Mouse (Mus musculus) heart, embryonic 14.5 days (tissue): ENCODE measurements around the gene Ubxn2a. TPM values are rescaled to one million over a fixed set of nuclear protein-coding genes. Genes with fewer than 3 reads are reported as not detected.
"Not testable (repeated sequence)": the region's sequence is repeated elsewhere in the genome, so short reads cannot be mapped to it uniquely, and the experiment has no call there.

Experiments
- ATAC-seq: fragments of 200-750 bp; cut with Nextera tagmentation; 2 replicates; pipeline ENCODE4 v1.8.0; 2017; ENCODE audit warnings: low read depth, moderate TSS enrichment; ENCODE audit not compliant: insufficient number of reproducible peaks, insufficient read depth, low FRiP score
- H3K27ac ChIP-seq, 2 experiments: fragments of 200-500 bp in 1 of 2; fragments of 300-500 bp in 1 of 2; sonication (generic) in 1 of 2; replicated peaks in 1 of 2; 2 replicates each; pipeline ENCODE4 v1.5.1; 2012 to 2014; ENCODE audit warnings: low read depth in 2 of 2, low read length in 2 of 2, control low read depth in 1 of 2, mild to moderate bottlenecking in 1 of 2, mixed read lengths in 1 of 2; ENCODE audit not compliant: control insufficient read depth in 1 of 2, insufficient read depth in 1 of 2
- H3K27me3 ChIP-seq: fragments of 300-500 bp; sonication (generic); 2 replicates; pipeline ENCODE4 v1.6.1; 2014; ENCODE audit warnings: mild to moderate bottlenecking, low read length, control low read depth; ENCODE audit not compliant: control insufficient read depth, insufficient read depth
- H3K36me3 ChIP-seq: fragments of 300-500 bp; sonication (generic); 2 replicates; pipeline ENCODE4 v1.6.1; 2014; ENCODE audit warnings: mild to moderate bottlenecking, control low read depth, low read length, mixed read lengths; ENCODE audit not compliant: control insufficient read depth, insufficient read depth
- H3K4me1 ChIP-seq, 2 experiments: fragments of 200-500 bp in 1 of 2; fragments of 300-500 bp in 1 of 2; sonication (generic) in 1 of 2; 2 replicates each; pipeline ENCODE4 v1.6.1; 2012 to 2014; ENCODE audit warnings: low read length in 2 of 2, control low read depth in 1 of 2, mixed read lengths in 1 of 2; ENCODE audit not compliant: control insufficient read depth in 2 of 2, insufficient read depth in 2 of 2
- H3K4me2 ChIP-seq: fragments of 300-500 bp; sonication (generic); 2 replicates; pipeline ENCODE4 v1.6.1; 2014; ENCODE audit warnings: mild to moderate bottlenecking, low read length
- H3K4me3 ChIP-seq, 2 experiments: fragments of 200-500 bp in 1 of 2; fragments of 300-500 bp in 1 of 2; sonication (generic) in 1 of 2; 2 replicates each; pipeline ENCODE4 v1.5.1; 2012 to 2014; ENCODE audit warnings: low read length in 2 of 2, mild to moderate bottlenecking in 2 of 2, control low read depth in 1 of 2, low read depth in 1 of 2, moderate library complexity in 1 of 2; ENCODE audit not compliant: control insufficient read depth in 1 of 2, insufficient read depth in 1 of 2
- H3K9ac ChIP-seq: fragments of 300-500 bp; sonication (generic); 2 replicates; pipeline ENCODE4 v1.6.1; 2014; ENCODE audit warnings: mild to moderate bottlenecking, low read length
- H3K9me3 ChIP-seq: fragments of 300-500 bp; sonication (generic); 2 replicates; pipeline ENCODE4 v1.6.1; 2016; ENCODE audit warnings: low read length, control low read depth; ENCODE audit not compliant: control insufficient read depth
- WGBS: fragments of 180-500 bp; shearing (Covaris S2); extraction: QIAGEN DNeasy Blood & Tissue Kit; methylation state at CpG from one replicate; pipeline ENCODE4 v1.1.7; 2014; 5-methylcytosine and 5-hydroxymethylcytosine counted together
- polyA plus RNA-seq: library from polyadenylated mRNA; unstranded; fragments of >200 nt; fragmentation: Nextera tagmentation; extraction: Ambion mirVana; gene quantifications from 2 replicates; pipeline ENCODE4 v1.2.1, GENCODE M21; 2014

The Ubxn2a gene
- polyA plus RNA-seq, 1 experiment from 2014 or later, result 31.1 TPM

GRCm38 (mm10) chr12:4916994-4917804 is 9.7 kb upstream of the Ubxn2a start, which contains the start of gene Atad2b:
Gene Atad2b (plus strand): TSS chr12:4917353.
- Histone ChIP-seq H3K4me2 (peak within 1 kb of the TSS; percentile 70), H3K27me3 (no peaks in the 10 kb centered on the region), H3K4me1 (peaks cover 4 to 16% of the 10 kb centered on the region in 2 experiments; a peak in 3 of 4 replicates), H3K9ac (peak within 1 kb of the TSS; percentile 100), H3K27ac (peak within 1 kb of the TSS; percentile 93 to 98), H3K36me3 (no peaks in the 10 kb centered on the region), H3K9me3 (no peaks in the 10 kb centered on the region), H3K4me3 (peak within 1 kb of the TSS; percentile 80 to 99)
- peak; percentile 99 for ATAC-seq
- WGBS, result under 1% methylated on average over 81 of the region's 89 CpGs

DNA sequence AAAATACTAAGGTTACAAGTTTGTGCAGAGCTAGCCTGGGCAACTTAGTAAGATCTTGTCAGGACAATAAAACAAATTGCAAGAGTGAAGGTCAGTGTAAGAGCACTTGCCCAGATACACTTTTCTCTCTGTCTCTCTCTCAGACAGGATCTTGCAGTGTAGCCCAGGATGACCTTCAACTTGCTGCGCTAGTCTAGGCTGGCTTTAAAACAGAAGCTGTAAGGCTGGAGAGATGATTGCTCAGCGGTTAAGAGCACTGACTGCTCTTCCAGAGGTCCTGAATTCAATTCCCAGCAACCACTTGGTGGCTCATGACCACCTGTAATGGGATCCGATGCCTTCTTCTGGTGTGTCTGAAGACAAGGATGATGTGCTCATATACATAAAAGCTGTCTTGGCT is 7.4 kb upstream of the Ubxn2a start:
- Histone ChIP-seq H3K9ac (no peak overlapping the region), H3K9me3 (no peaks in the 10 kb centered on the region), H3K27me3 (no peaks in the 10 kb centered on the region), H3K4me2 (no peak overlapping the region), H3K4me3 (no peak overlapping the region), H3K27ac (no peak overlapping the region), H3K36me3 (no peaks in the 10 kb centered on the region), H3K4me1 (peaks cover 2 to 10% of the 10 kb centered on the region in 2 experiments; a peak in 2 of 4 replicates)
- WGBS, result 78% methylated on average over 3 of the region's 3 CpGs
- ATAC-seq, result no peak

DNA sequence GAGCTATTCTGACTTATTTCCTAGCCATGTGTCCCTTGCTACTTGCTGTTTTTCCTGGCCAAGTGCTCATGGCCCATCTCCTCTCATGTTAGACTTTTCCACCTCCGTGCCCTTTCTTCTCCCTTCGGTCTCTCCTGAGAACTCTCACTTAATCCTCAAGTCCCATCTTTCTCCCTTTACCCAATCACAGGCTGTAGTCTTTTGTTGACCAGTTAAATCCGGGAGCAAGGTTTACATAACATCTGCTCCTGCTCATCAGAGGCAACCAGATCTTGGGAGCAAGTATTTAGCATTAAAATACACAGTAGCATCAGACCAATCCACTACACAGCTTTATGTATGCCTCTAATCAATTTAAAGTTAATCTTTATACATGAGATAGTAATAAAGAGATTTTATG is 6.9 kb upstream of the Ubxn2a start:
- Histone ChIP-seq H3K27ac (no peak overlapping the region), H3K4me1 (peaks cover 0 to 5% of the 10 kb centered on the region in 2 experiments; a peak in 2 of 4 replicates), H3K9ac (no peak overlapping the region), H3K9me3 (no peaks in the 10 kb centered on the region), H3K27me3 (no peaks in the 10 kb centered on the region), H3K36me3 (no peaks in the 10 kb centered on the region), H3K4me2 (no peak overlapping the region), H3K4me3 (no peak overlapping the region)
- WGBS, result 74% methylated on average over 3 of the region's 3 CpGs
- no peak for ATAC-seq

GRCm38 (mm10) chr12:4911716-4912115 is 4.2 kb upstream of the Ubxn2a start:
- no peak overlapping the region for H3K9ac ChIP-seq
- H3K4me2 ChIP-seq, result no peak overlapping the region
- H3K27me3 ChIP-seq, result no peaks in the 10 kb centered on the region
- WGBS, result 67% methylated on average over 4 of the region's 4 CpGs
- ATAC-seq, result no peak
- H3K4me3 ChIP-seq, result no peak overlapping the region
- H3K4me1 ChIP-seq, result no peaks in the 10 kb centered on the region; a peak in 1 of 4 replicates
- no peak overlapping the region for H3K27ac ChIP-seq
- no peaks in the 10 kb centered on the region for H3K9me3 ChIP-seq
- no peaks in the 10 kb centered on the region for H3K36me3 ChIP-seq

DNA sequence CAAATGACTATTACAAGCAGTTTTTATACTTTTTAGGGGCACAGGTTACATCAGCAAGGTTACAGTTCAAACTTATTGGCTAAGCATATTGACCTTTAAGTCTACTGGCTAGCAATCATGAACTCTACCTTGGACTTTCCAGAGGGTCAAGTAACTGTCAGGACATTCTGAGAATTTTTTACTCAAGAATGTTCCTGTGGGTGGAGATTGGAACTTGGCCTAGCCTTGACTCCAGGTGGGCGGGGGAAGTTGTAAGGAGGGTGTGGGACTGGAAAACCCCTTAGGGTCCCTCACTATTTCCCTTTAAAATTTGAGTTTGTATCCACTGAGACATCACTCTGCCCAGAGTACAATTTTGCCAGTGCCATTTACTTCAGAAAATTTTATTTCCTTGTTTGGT is 3.0 kb upstream of the Ubxn2a start:
- not testable (repeated sequence) for H3K36me3 ChIP-seq, ATAC-seq, H3K27ac ChIP-seq, H3K4me2 ChIP-seq, H3K9ac ChIP-seq, H3K27me3 ChIP-seq, H3K4me3 ChIP-seq, H3K4me1 ChIP-seq, H3K9me3 ChIP-seq
- 81% methylated on average over 1 of the region's 1 CpGs for WGBS

GRCm38 (mm10) chr12:4908391-4908790 is 886 bp upstream of the Ubxn2a start:
- H3K4me3 ChIP-seq, result no peak overlapping the region
- no peak overlapping the region for H3K9ac ChIP-seq
- H3K27me3 ChIP-seq, result no peaks in the 10 kb centered on the region
- no peaks in the 10 kb centered on the region for H3K9me3 ChIP-seq
- H3K27ac ChIP-seq, result no peak overlapping the region
- no peak for ATAC-seq
- no peaks in the 10 kb centered on the region for H3K4me1 ChIP-seq
- WGBS, result 92% methylated on average over 7 of the region's 7 CpGs
- H3K36me3 ChIP-seq, result no peaks in the 10 kb centered on the region
- H3K4me2 ChIP-seq, result no peak overlapping the region

DNA sequence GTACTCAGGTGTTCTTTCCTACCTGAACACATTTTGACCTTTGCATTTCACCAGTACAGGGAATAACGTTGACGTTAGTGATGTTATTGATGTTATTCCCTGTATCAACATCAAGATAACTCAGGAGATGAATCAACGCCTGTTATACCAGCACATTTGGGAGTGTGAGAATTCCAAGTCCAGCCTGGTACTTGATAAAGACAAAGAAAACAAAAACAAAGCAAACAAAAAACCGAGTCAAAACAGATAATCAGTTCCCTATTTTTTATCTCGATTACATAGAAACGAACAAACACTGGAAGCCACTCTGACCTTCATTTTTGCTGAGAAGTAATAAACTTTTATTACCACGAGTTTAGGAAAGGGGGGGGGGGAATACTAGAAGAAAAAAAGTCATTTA is 1.0 kb downstream of the Ubxn2a start:
- no peaks in the 10 kb centered on the region for H3K4me1 ChIP-seq
- no peaks in the 10 kb centered on the region for H3K27me3 ChIP-seq
- H3K9ac ChIP-seq, result peak overlapping the region; percentile 89
- 46% methylated on average over 7 of the region's 7 CpGs for WGBS
- H3K36me3 ChIP-seq, result peaks cover 5% of the 10 kb centered on the region
- ATAC-seq, result no peak
- peak overlapping the region; percentile 90 for H3K4me2 ChIP-seq
- H3K27ac ChIP-seq, result peak overlapping the region in 1 of 2 experiments; percentile 86; a peak in 1 of 4 replicates
- peak overlapping the region; percentile 75 to 86 for H3K4me3 ChIP-seq
- H3K9me3 ChIP-seq, result no peaks in the 10 kb centered on the region
